Mouse (Mus musculus) CD4-positive, CD25-positive, alpha-beta regulatory T cell, adult 2 months (primary cell): Measurements from ENCODE around the gene 4632433K11Rik.

Source experiments
- DNase-seq: peaks from one replicate; pipeline ENCODE4 v3.0.0-alpha.2; 2012; ENCODE audit warnings: low read depth, low spot score

The 4632433K11Rik gene

GRCm38 (mm10) chr7:5020000-5020681, 13.8 kb upstream of the 4632433K11Rik start, which contains the start of the genes Zfp865 and Ccdc106:
Gene Zfp865 (plus strand): TSS chr7:5020376.
Gene Ccdc106 (plus strand): TSS chr7:5020553.
- peak; percentile 100 for DNase-seq

- no peak for DNase-seq
Observed at GRCm38 (mm10) chr7:5020685-5021084, 13.2 kb upstream of the 4632433K11Rik start.

GRCm38 (mm10) chr7:5021197-5021596, 12.7 kb upstream of the 4632433K11Rik start:
- DNase-seq, result no peak

GRCm38 (mm10) chr7:5029543-5029942, 4.4 kb upstream of the 4632433K11Rik start:
- DNase-seq, result no peak

GRCm38 (mm10) chr7:5029946-5030345, 4.0 kb upstream of the 4632433K11Rik start:
- no peak for DNase-seq

- DNase-seq, result no peak
Observed at GRCm38 (mm10) chr7:5030554-5031275, 3.2 kb upstream of the 4632433K11Rik start.

- DNase-seq, result no peak
Observed at GRCm38 (mm10) chr7:5031496-5031895, 2.4 kb upstream of the 4632433K11Rik start.

- no peak for DNase-seq
Observed at GRCm38 (mm10) chr7:5035628-5036027, 1.7 kb downstream of the 4632433K11Rik start.

GRCm38 (mm10) chr7:5036136-5036535, 2.2 kb downstream of the 4632433K11Rik start:
- no peak for DNase-seq

GRCm38 (mm10) chr7:5037026-5037425, 3.1 kb downstream of the 4632433K11Rik start:
- no peak for DNase-seq

GRCm38 (mm10) chr7:5037467-5037866, 3.5 kb downstream of the 4632433K11Rik start:
- DNase-seq, result no peak

GRCm38 (mm10) chr7:5038109-5038732, 4.3 kb downstream of the 4632433K11Rik start, which contains the start of gene Zfp784:
Gene Zfp784 (minus strand): TSS chr7:5038446.
- DNase-seq, result peak; percentile 97

GRCm38 (mm10) chr7:5038940-5039339, 5.0 kb downstream of the 4632433K11Rik start:
- DNase-seq, result no peak

GRCm38 (mm10) chr7:5044981-5045380, 11.1 kb downstream of the 4632433K11Rik start:
- DNase-seq, result no peak

- no peak for DNase-seq
Observed at GRCm38 (mm10) chr7:5046112-5046511, 12.2 kb downstream of the 4632433K11Rik start.

- peak; percentile 77 for DNase-seq
Observed at GRCm38 (mm10) chr7:5047313-5047712, 13.4 kb downstream of the 4632433K11Rik start.

- DNase-seq, result peak; percentile 76
Observed at GRCm38 (mm10) chr7:5051193-5052192, 17.6 kb downstream of the 4632433K11Rik start, which contains the start of gene Zfp580. Gene Zfp580 (plus strand): TSS chr7:5051538.

- DNase-seq, result peak; percentile 36
Observed at GRCm38 (mm10) chr7:5052438-5052837, 18.5 kb downstream of the 4632433K11Rik start.

- DNase-seq, result peak; percentile 35
Observed at GRCm38 (mm10) chr7:5052931-5053343, 19.0 kb downstream of the 4632433K11Rik start.

GRCm38 (mm10) chr7:5053456-5054179, 19.7 kb downstream of the 4632433K11Rik start:
- no peak for DNase-seq
